Mouse (Mus musculus) stomach, postnatal 0 days (tissue): ENCODE data around the gene Tmem198.

Experiments
- CTCF ChIP-seq: IDR thresholded peaks from 2 replicates; pipeline ENCODE4 v1.5.1; 2016; ENCODE audit warnings: antibody characterized with exemption, low read depth, mild to moderate bottlenecking, moderate library complexity
- EP300 ChIP-seq: optimal IDR thresholded peaks from 2 replicates; pipeline ENCODE3; 2016; ENCODE audit warnings: antibody characterized with exemption

DNA sequence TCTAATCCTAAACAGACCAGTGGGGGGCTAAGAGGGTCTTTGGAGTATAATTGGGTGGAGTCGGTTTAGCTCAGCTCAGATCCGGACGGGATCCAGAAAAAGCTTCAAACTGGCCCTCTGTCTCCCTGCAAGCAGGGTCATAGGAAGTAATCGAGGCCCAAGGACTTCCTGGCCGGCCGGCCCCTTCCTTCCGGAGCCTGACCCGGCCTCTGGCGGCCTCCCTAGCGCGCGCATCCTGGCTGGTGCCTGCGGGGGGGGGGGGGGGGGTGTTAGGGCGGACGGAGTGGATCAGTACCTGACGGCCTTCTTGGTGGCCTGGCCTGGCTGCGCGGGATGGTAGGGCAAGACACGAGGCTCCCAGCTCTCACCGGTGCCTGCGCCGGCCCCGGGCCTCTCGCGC, 835 bp upstream of the Tmem198 start:
- TF ChIP-seq EP300, result no peak
- no peak for TF ChIP-seq CTCF
